Mouse (Mus musculus) cerebellum, adult 2 months (tissue): ENCODE measurements around the gene Pla2g4d.

Experiments
- CTCF ChIP-seq: fragments of 200-500 bp; IDR thresholded peaks from 2 replicates; pipeline ENCODE4 v1.5.1; 2011; ENCODE audit warnings: low read depth, mild to moderate bottlenecking, control low read depth, low read length, moderate library complexity, borderline replicate concordance; ENCODE audit not compliant: insufficient read depth
- POLR2A ChIP-seq: fragments of 200-500 bp; IDR thresholded peaks from 2 replicates; pipeline ENCODE4 v1.6.1; 2011; ENCODE audit warnings: low read length, control low read depth, borderline replicate concordance; ENCODE audit not compliant: insufficient read depth

GRCm38 (mm10) chr2:120276951-120277350, 12.0 kb downstream of the Pla2g4d start:
- TF ChIP-seq CTCF (no peak), POLR2A (no peak)
